Mouse (Mus musculus) myocyte (in vitro differentiated cells): ENCODE data around the gene Ndrg3.

ENCODE experiments used
- CEBPB ChIP-seq: IDR thresholded peaks from 2 replicates; pipeline ENCODE4 v1.6.1; 2011; ENCODE audit warnings: mild to moderate bottlenecking, moderate library complexity; ENCODE audit not compliant: poor library complexity, insufficient read depth, severe bottlenecking
- POLR2A ChIP-seq: IDR thresholded peaks from one replicate; pipeline ENCODE4 v1.6.1; 2011; ENCODE audit warnings: low read depth, mild to moderate bottlenecking, control low read depth, moderate library complexity; ENCODE audit not compliant: insufficient read length
- TCF12 ChIP-seq: IDR thresholded peaks from one replicate; pipeline ENCODE4 v1.6.1; 2011; ENCODE audit warnings: mild to moderate bottlenecking, control low read depth; ENCODE audit not compliant: poor library complexity, insufficient read depth, severe bottlenecking

GRCm38 (mm10) chr2:157037303-157037702, 45.4 kb upstream of the Ndrg3 start:
- no peak for TF ChIP-seq TCF12
- no peak for TF ChIP-seq CEBPB
- no peak for TF ChIP-seq POLR2A
